Mouse (Mus musculus) neural tube, embryonic 11.5 days (tissue): ENCODE data around the gene Utrn. TPM values are rescaled to one million over a fixed set of nuclear protein-coding genes. Genes with fewer than 3 reads are reported as not detected.

Source experiments
- ATAC-seq: fragments of 200-750 bp; cut with Nextera tagmentation; 2 replicates; pipeline ENCODE4 v1.8.0; 2017; ENCODE audit warnings: moderate number of reproducible peaks, mild to moderate bottlenecking, moderate TSS enrichment, moderate library complexity; ENCODE audit not compliant: insufficient read depth, low FRiP score, low TSS enrichment
- DNase-seq: peaks from one replicate; pipeline ENCODE4 v3.0.0-alpha.2; 2015; ENCODE audit warnings: low spot score
- H3K27ac ChIP-seq: fragments of 300-500 bp; sonication (generic); 2 replicates; pipeline ENCODE4 v1.5.1; 2014; ENCODE audit warnings: low read depth, mild to moderate bottlenecking, low read length
- H3K27me3 ChIP-seq: fragments of 300-500 bp; sonication (generic); 2 replicates; pipeline ENCODE4 v1.6.1; 2014; ENCODE audit warnings: mild to moderate bottlenecking, low read length, mixed read lengths; ENCODE audit not compliant: control insufficient read depth, insufficient read depth
- H3K36me3 ChIP-seq: fragments of 300-500 bp; sonication (generic); 2 replicates; pipeline ENCODE4 v1.6.1; 2014; ENCODE audit warnings: mild to moderate bottlenecking, low read length, moderate library complexity, mixed read lengths; ENCODE audit not compliant: control insufficient read depth, insufficient read depth
- H3K4me1 ChIP-seq: fragments of 300-500 bp; sonication (generic); 2 replicates; pipeline ENCODE4 v1.6.1; 2014; ENCODE audit warnings: low read length, mixed read lengths; ENCODE audit not compliant: control insufficient read depth, insufficient read depth
- H3K4me2 ChIP-seq: fragments of 300-500 bp; sonication (generic); 2 replicates; pipeline ENCODE4 v1.6.1; 2014; ENCODE audit warnings: low read depth, mild to moderate bottlenecking, moderate library complexity
- H3K4me3 ChIP-seq: fragments of 300-500 bp; sonication (generic); 2 replicates; pipeline ENCODE4 v1.5.1; 2014; ENCODE audit warnings: low read depth, low read length
- H3K9ac ChIP-seq: fragments of 300-500 bp; sonication (generic); 2 replicates; pipeline ENCODE4 v1.6.1; 2014; ENCODE audit warnings: mild to moderate bottlenecking, low read length
- H3K9me3 ChIP-seq: fragments of 300-500 bp; sonication (generic); 2 replicates; pipeline ENCODE4 v1.6.1; 2016; ENCODE audit warnings: low read length; ENCODE audit not compliant: control insufficient read depth
- WGBS: fragments of 180-500 bp; shearing (Covaris S2); extraction: QIAGEN DNeasy Blood & Tissue Kit; methylation state at CpG from one replicate; pipeline ENCODE4 v1.1.7; 2014; 5-methylcytosine and 5-hydroxymethylcytosine counted together
- polyA plus RNA-seq: library from polyadenylated mRNA; unstranded; fragments of >200 nt; fragmentation: Nextera tagmentation; extraction: Ambion mirVana; gene quantifications from 2 replicates; pipeline ENCODE4 v1.2.1, GENCODE M21; 2014

Gene Utrn
- polyA plus RNA-seq, 1 experiment from 2014 or later: 47.4 TPM

GRCm38 (mm10) chr10:12865201-12865600, 4.0 kb downstream of the Utrn start:
- DNase-seq: no peak
- WGBS: 91% methylated on average over 6 of the region's 6 CpGs
- Histone ChIP-seq H3K4me2 (no peak overlapping the region), H3K4me3 (no peak overlapping the region), H3K9me3 (no peaks in the 10 kb centered on the region), H3K27ac (no peak overlapping the region), H3K36me3 (no peaks in the 10 kb centered on the region), H3K27me3 (no peaks in the 10 kb centered on the region), H3K9ac (no peak overlapping the region), H3K4me1 (peaks cover 3% of the 10 kb centered on the region)
- ATAC-seq: no peak

GRCm38 (mm10) chr10:12863581-12863980, 5.6 kb downstream of the Utrn start:
- H3K9ac ChIP-seq: no peak overlapping the region
- peaks cover 3% of the 10 kb centered on the region for H3K4me1 ChIP-seq
- no peaks in the 10 kb centered on the region for H3K27me3 ChIP-seq
- ATAC-seq (no peak), DNase-seq (no peak)
- no peaks in the 10 kb centered on the region for H3K36me3 ChIP-seq
- H3K9me3 ChIP-seq: no peaks in the 10 kb centered on the region
- H3K4me2 ChIP-seq: no peak overlapping the region
- H3K4me3 ChIP-seq: no peak overlapping the region
- WGBS: 92% methylated on average over 9 of the region's 9 CpGs
- no peak overlapping the region for H3K27ac ChIP-seq

- ATAC-seq (no peak), DNase-seq (no peak)
- H3K9me3 ChIP-seq: no peaks in the 10 kb centered on the region
- no peaks in the 10 kb centered on the region for H3K36me3 ChIP-seq
- no peak overlapping the region for H3K4me2 ChIP-seq
- H3K9ac ChIP-seq: no peak overlapping the region
- no peak overlapping the region for H3K27ac ChIP-seq
- no peak overlapping the region for H3K4me3 ChIP-seq
- no peaks in the 10 kb centered on the region; the same call in 1 of the 2 replicates for H3K4me1 ChIP-seq
- WGBS: 82% methylated on average over 8 of the region's 8 CpGs
- H3K27me3 ChIP-seq: no peaks in the 10 kb centered on the region
Observed at GRCm38 (mm10) chr10:12862047-12862446, 7.1 kb downstream of the Utrn start.

GRCm38 (mm10) chr10:12861381-12861780, 7.8 kb downstream of the Utrn start:
- no peaks in the 10 kb centered on the region for H3K36me3 ChIP-seq
- ATAC-seq (no peak), DNase-seq (no peak)
- no peak overlapping the region for H3K9ac ChIP-seq
- H3K4me3 ChIP-seq: no peak overlapping the region
- H3K27ac ChIP-seq: no peak overlapping the region
- H3K4me2 ChIP-seq: no peak overlapping the region
- no peaks in the 10 kb centered on the region for H3K9me3 ChIP-seq
- H3K4me1 ChIP-seq: no peaks in the 10 kb centered on the region; the same call in 1 of the 2 replicates
- 79% methylated on average over 2 of the region's 2 CpGs for WGBS
- no peaks in the 10 kb centered on the region for H3K27me3 ChIP-seq

GRCm38 (mm10) chr10:12860765-12861164, 8.4 kb downstream of the Utrn start:
- DNase-seq: no peak
- H3K9ac ChIP-seq: no peak overlapping the region
- no peaks in the 10 kb centered on the region for H3K36me3 ChIP-seq
- 94% methylated on average over 4 of the region's 4 CpGs for WGBS
- no peak overlapping the region for H3K4me3 ChIP-seq
- no peaks in the 10 kb centered on the region for H3K27me3 ChIP-seq
- no peaks in the 10 kb centered on the region for H3K9me3 ChIP-seq
- H3K4me2 ChIP-seq: no peak overlapping the region
- H3K4me1 ChIP-seq: no peaks in the 10 kb centered on the region
- no peak for ATAC-seq
- H3K27ac ChIP-seq: no peak overlapping the region

- Histone ChIP-seq H3K36me3 (no peaks in the 10 kb centered on the region), H3K9me3 (no peaks in the 10 kb centered on the region), H3K4me3 (no peak overlapping the region), H3K27ac (no peak overlapping the region), H3K9ac (no peak overlapping the region), H3K27me3 (no peaks in the 10 kb centered on the region), H3K4me1 (no peaks in the 10 kb centered on the region), H3K4me2 (no peak overlapping the region)
- no peak for ATAC-seq
- no peak for DNase-seq
- 85% methylated on average over 7 of the region's 7 CpGs for WGBS
Observed at GRCm38 (mm10) chr10:12860331-12860730, 8.8 kb downstream of the Utrn start.

GRCm38 (mm10) chr10:12858017-12858416, 11.1 kb downstream of the Utrn start:
- 81% methylated on average over 5 of the region's 5 CpGs for WGBS
- no peak overlapping the region for H3K4me2 ChIP-seq
- H3K9me3 ChIP-seq: no peaks in the 10 kb centered on the region
- ATAC-seq (no peak), DNase-seq (no peak)
- H3K36me3 ChIP-seq: no peaks in the 10 kb centered on the region
- H3K4me1 ChIP-seq: no peaks in the 10 kb centered on the region
- no peak overlapping the region for H3K9ac ChIP-seq
- no peak overlapping the region for H3K4me3 ChIP-seq
- H3K27me3 ChIP-seq: no peaks in the 10 kb centered on the region
- H3K27ac ChIP-seq: no peak overlapping the region

- H3K27me3 ChIP-seq: no peaks in the 10 kb centered on the region
- H3K27ac ChIP-seq: no peak overlapping the region
- no peak for DNase-seq
- H3K36me3 ChIP-seq: no peaks in the 10 kb centered on the region
- no peaks in the 10 kb centered on the region for H3K9me3 ChIP-seq
- no peak for ATAC-seq
- no peak overlapping the region for H3K9ac ChIP-seq
- no peak overlapping the region for H3K4me2 ChIP-seq
- no peak overlapping the region for H3K4me3 ChIP-seq
- H3K4me1 ChIP-seq: no peaks in the 10 kb centered on the region
- WGBS: 95% methylated on average over 6 of the region's 6 CpGs
Observed at GRCm38 (mm10) chr10:12854298-12854697, 14.9 kb downstream of the Utrn start.

- Histone ChIP-seq H3K27me3 (no peaks in the 10 kb centered on the region), H3K27ac (no peak overlapping the region), H3K4me2 (no peak overlapping the region), H3K9me3 (no peaks in the 10 kb centered on the region), H3K4me3 (no peak overlapping the region), H3K36me3 (no peaks in the 10 kb centered on the region), H3K9ac (no peak overlapping the region), H3K4me1 (no peaks in the 10 kb centered on the region)
- ATAC-seq (no peak), DNase-seq (no peak)
- 87% methylated on average over 6 of the region's 6 CpGs for WGBS
Observed at GRCm38 (mm10) chr10:12853776-12854175, 15.4 kb downstream of the Utrn start.
